ENCODE assay signal across 15 mouse cellular contexts in genomic region chr8:119994114-119994513, GRCm38 (mm10). TPM values are rescaled to one million over a fixed set of nuclear protein-coding genes. Genes with fewer than 3 reads are reported as not detected.
DNase-seq lines count a peak whose midpoint lies in the region; ATAC-seq lines count a peak whose summit lies in the region.
"Had no signal": no experiment of that assay in that cellular context is flagged by ENCODE, and none has a peak within 500 bp of the region (broad histone marks: within the 10 kb centered on the region; RNA-seq: fewer than 3 reads in every experiment).

No protein-coding gene starts in this region.

- no peak overlapping the region for H3K27ac ChIP-seq in kidney, embryonic 16.5 days (ENCODE audit: low read length)
- peak overlapping the region; percentile 65 for H3K27ac ChIP-seq in embryonic facial prominence, embryonic 10.5 days (replicated peaks)
- peak overlapping the region; percentile 54; the same call in 1 of the 2 replicates for H3K27ac ChIP-seq in limb, embryonic 10.5 days
- H3K27ac ChIP-seq: liver, embryonic 14.5 days; midbrain, embryonic 12.5 days; neural tube, embryonic 13.5 days had no signal

- H3K4me1 ChIP-seq in kidney, embryonic 16.5 days (ENCODE audit: insufficient read depth, low read length): peaks cover 33% of the 10 kb centered on the region
- peaks cover 66% of the 10 kb centered on the region for H3K4me1 ChIP-seq in embryonic facial prominence, embryonic 10.5 days
- peaks cover 59% of the 10 kb centered on the region for H3K4me1 ChIP-seq in limb, embryonic 10.5 days

- no peak overlapping the region for H3K9ac ChIP-seq in kidney, embryonic 16.5 days (replicated peaks; ENCODE audit: low read length)
- H3K9ac ChIP-seq: liver, embryonic 14.5 days; midbrain, embryonic 12.5 days; neural tube, embryonic 13.5 days had no signal

- H3K9me3 ChIP-seq in kidney, embryonic 16.5 days (ENCODE audit: low read length): no peaks in the 10 kb centered on the region
- no peaks in the 10 kb centered on the region for H3K9me3 ChIP-seq in embryonic facial prominence, embryonic 10.5 days
- no peaks in the 10 kb centered on the region for H3K9me3 ChIP-seq in limb, embryonic 10.5 days (replicated peaks)
- H3K9me3 ChIP-seq: midbrain, embryonic 12.5 days; neural tube, embryonic 13.5 days had no signal

- H3K27me3 ChIP-seq in kidney, embryonic 16.5 days (ENCODE audit: insufficient read depth, low read length): peaks cover 20% of the 10 kb centered on the region
- peaks cover 43% of the 10 kb centered on the region for H3K27me3 ChIP-seq in embryonic facial prominence, embryonic 10.5 days (replicated peaks; ENCODE audit: low read depth, poor library complexity, severe bottlenecking)
- peaks cover 42% of the 10 kb centered on the region for H3K27me3 ChIP-seq in limb, embryonic 10.5 days (ENCODE audit: low read depth, poor library complexity, severe bottlenecking)

- H3K36me3 ChIP-seq in kidney, embryonic 16.5 days (ENCODE audit: insufficient read depth, low read length): no peaks in the 10 kb centered on the region
- H3K36me3 ChIP-seq in embryonic facial prominence, embryonic 10.5 days (replicated peaks): no peaks in the 10 kb centered on the region
- no peaks in the 10 kb centered on the region for H3K36me3 ChIP-seq in limb, embryonic 10.5 days
- H3K36me3 ChIP-seq: midbrain, embryonic 12.5 days; neural tube, embryonic 13.5 days had no signal

- ATAC-seq in kidney, embryonic 16.5 days (ENCODE audit: low FRiP score, low TSS enrichment): peak; percentile 34; the same call in 1 of the 2 replicates
- ATAC-seq: forebrain, embryonic 14.5 days; inflammation-experienced regulatory T-cells, adult 6 months had no signal

- 32% methylated on average over 7 of the region's 7 CpGs for WGBS in kidney, embryonic 16.5 days
- 59% methylated on average over 7 of the region's 7 CpGs for WGBS in embryonic facial prominence, embryonic 10.5 days
- WGBS in limb, embryonic 10.5 days: 64% methylated on average over 7 of the region's 7 CpGs

- intact Hi-C loops in gastrocnemius, postnatal 36 days (cut with DNase I): loop anchor here (5.0 kb wide), 1 partner anchor 78 kb away; no protein-coding TSS in a partner anchor

- no peak overlapping the region for H3K4me2 ChIP-seq in kidney, embryonic 16.5 days (replicated peaks; ENCODE audit: low read depth, low read length)
- H3K4me2 ChIP-seq: midbrain, embryonic 12.5 days; neural tube, embryonic 13.5 days had no signal

- DNase-seq in kidney, postnatal 10 days: no peak
- DNase-seq in embryonic facial prominence, embryonic 10.5 days (ENCODE audit: low spot score): peak; percentile 47
- DNase-seq in limb, embryonic 10.5 days (ENCODE audit: low spot score): peak; percentile 50
- DNase-seq in mesoderm, embryonic 11.5 days (ENCODE audit: low read depth, low spot score): peak; percentile 43
- DNase-seq in frontal cortex, postnatal 36 days (ENCODE audit: low spot score in 2 of 2): no peak
- DNase-seq in gastrocnemius, postnatal 36 days: no peak
- no peak for DNase-seq in T-cell, adult 2 months (ENCODE audit: low spot score)
- DNase-seq: heart, postnatal 14 days; layer of hippocampus, postnatal 36 days had no signal

- no peak overlapping the region for H3K4me3 ChIP-seq in kidney, embryonic 16.5 days (ENCODE audit: low read length)
- peak overlapping the region; percentile 19; the same call in 1 of the 2 replicates for H3K4me3 ChIP-seq in embryonic facial prominence, embryonic 10.5 days
- no peak overlapping the region for H3K4me3 ChIP-seq in limb, embryonic 10.5 days
- H3K4me3 ChIP-seq: midbrain, embryonic 12.5 days; neural tube, embryonic 13.5 days had no signal

RNA-seq across cellular contexts. Expression of gene Crispld2, which starts 1.9 kb away (rescaled TPM):
- 8.7 and 10.1 TPM in 2 replicates for polyA plus RNA-seq in kidney, embryonic 16.5 days (2015; fragmentation: Nextera tagmentation; extraction: Ambion mirVana)
- 6.1 and 6.5 TPM in 2 replicates for polyA plus RNA-seq in embryonic facial prominence, embryonic 10.5 days (2016; fragmentation: Nextera tagmentation; extraction: Ambion mirVana)
- 5.0 and 6.1 TPM in 2 replicates for polyA plus RNA-seq in limb, embryonic 10.5 days (2016; fragmentation: Nextera tagmentation; extraction: Ambion mirVana)
- total RNA-seq in gastrocnemius, postnatal 36 days (2021): 10 to 100 TPM in 1 of 2 experiments, 1 to 10 TPM in 1; 8.1 to 12.3 TPM

Comparison
In these comparisons a context has a peak if more than half of its experiments do, and no peak if none do; other contexts are left out.
1. DNase-seq: peak in embryonic facial prominence, embryonic 10.5 days (single experiment), limb, embryonic 10.5 days (single experiment) and mesoderm, embryonic 11.5 days (single experiment); none in kidney, postnatal 10 days (single experiment), frontal cortex, postnatal 36 days (0 of 2), gastrocnemius, postnatal 36 days (0 of 2) and T-cell, adult 2 months (single experiment).